Mouse (Mus musculus) liver, adult 2 months (tissue): ENCODE measurements around the gene Rere. TPM values are rescaled to one million over a fixed set of nuclear protein-coding genes. Genes with fewer than 3 reads are reported as not detected.

Experiments
- DNase-seq: peaks from one replicate; pipeline ENCODE4 v3.0.0-alpha.2; 2011; ENCODE audit warnings: low read depth, low spot score; ENCODE audit errors: extremely low read depth
- H3K27ac ChIP-seq: fragments of 200-500 bp; replicated peaks from 2 replicates; pipeline ENCODE4 v1.5.1; 2012; ENCODE audit warnings: low read depth, mild to moderate bottlenecking, control low read depth, inconsistent platforms, low read length; ENCODE audit not compliant: insufficient read depth
- H3K27me3 ChIP-seq: fragments of 200-500 bp; 2 replicates; pipeline ENCODE4 v1.6.1; 2012; ENCODE audit warnings: mild to moderate bottlenecking, moderate library complexity, low read length, inconsistent platforms; ENCODE audit not compliant: control insufficient read depth, insufficient read depth
- H3K36me3 ChIP-seq: fragments of 200-500 bp; 2 replicates; pipeline ENCODE4 v1.6.1; 2012; ENCODE audit warnings: low read length, inconsistent platforms; ENCODE audit not compliant: control insufficient read depth, insufficient read depth
- H3K4me1 ChIP-seq: fragments of 200-500 bp; 2 replicates; pipeline ENCODE4 v1.6.1; 2011; ENCODE audit warnings: low read length; ENCODE audit not compliant: control insufficient read depth, insufficient read depth
- H3K4me3 ChIP-seq: fragments of 200-500 bp; 2 replicates; pipeline ENCODE4 v1.5.1; 2011; ENCODE audit warnings: low read depth, mild to moderate bottlenecking, control low read depth, low read length, moderate library complexity; ENCODE audit not compliant: insufficient read depth
- H3K79me2 ChIP-seq: fragments of 200-500 bp; 2 replicates; pipeline ENCODE4 v1.6.1; 2012; ENCODE audit warnings: inconsistent platforms, mild to moderate bottlenecking, low read length, moderate library complexity; ENCODE audit not compliant: control insufficient read depth, insufficient read depth
- H3K9ac ChIP-seq: fragments of 200-500 bp; 2 replicates; pipeline ENCODE4 v1.6.1; 2012; ENCODE audit warnings: low read depth, mild to moderate bottlenecking, control low read depth, inconsistent platforms, low read length
- CTCF ChIP-seq: fragments of 200-500 bp; IDR thresholded peaks from 2 replicates; pipeline ENCODE4 v1.5.1; 2011; ENCODE audit warnings: low read depth, low read length, control low read depth
- POLR2A ChIP-seq: fragments of 200-500 bp; IDR thresholded peaks from 2 replicates; pipeline ENCODE4 v1.6.1; 2011; ENCODE audit warnings: low read length, control low read depth; ENCODE audit not compliant: insufficient read depth; ENCODE audit errors: extremely low read depth
- WGBS: fragments of 180-500 bp; shearing (Covaris S2); methylation state at CpG from one replicate; pipeline ENCODE4 v1.1.7; 2018; 5-methylcytosine and 5-hydroxymethylcytosine counted together
- polyA plus RNA-seq: library from polyadenylated mRNA; depleted of rRNA; stranded (reverse); fragments of >200 nt; gene quantifications from 2 replicates; pipeline ENCODE4 v1.2.3, GENCODE M21; 2012
- total RNA-seq: library from RNA; depleted of rRNA; stranded (reverse); fragments of >200 nt; gene quantifications from 2 replicates; pipeline ENCODE4 v1.2.3, GENCODE M21; 2014

The Rere gene
- total and polyA plus RNA-seq, 2 experiments, result 8.8 to 10.0 TPM

- Histone ChIP-seq H3K4me3 (peak within 1 kb of the TSS; percentile 66), H3K9ac (peak within 1 kb of the TSS; percentile 90), H3K36me3 (peaks cover 19% of the 10 kb centered on the region), H3K79me2 (peaks cover 13% of the 10 kb centered on the region), H3K27me3 (no peaks in the 10 kb centered on the region), H3K27ac (peak within 1 kb of the TSS; percentile 93), H3K4me1 (peaks cover 24% of the 10 kb centered on the region)
- WGBS, result under 1% methylated on average over 78 of the region's 78 CpGs
- peak; percentile 93 for DNase-seq
- TF ChIP-seq POLR2A (peak; percentile 86), CTCF (no peak)
Observed at GRCm38 (mm10) chr4:150236521-150237481, 44.6 kb upstream of the Rere start, which contains the start of gene Eno1. TSS of gene Eno1 (plus strand) at chr4:150236721.

DNA sequence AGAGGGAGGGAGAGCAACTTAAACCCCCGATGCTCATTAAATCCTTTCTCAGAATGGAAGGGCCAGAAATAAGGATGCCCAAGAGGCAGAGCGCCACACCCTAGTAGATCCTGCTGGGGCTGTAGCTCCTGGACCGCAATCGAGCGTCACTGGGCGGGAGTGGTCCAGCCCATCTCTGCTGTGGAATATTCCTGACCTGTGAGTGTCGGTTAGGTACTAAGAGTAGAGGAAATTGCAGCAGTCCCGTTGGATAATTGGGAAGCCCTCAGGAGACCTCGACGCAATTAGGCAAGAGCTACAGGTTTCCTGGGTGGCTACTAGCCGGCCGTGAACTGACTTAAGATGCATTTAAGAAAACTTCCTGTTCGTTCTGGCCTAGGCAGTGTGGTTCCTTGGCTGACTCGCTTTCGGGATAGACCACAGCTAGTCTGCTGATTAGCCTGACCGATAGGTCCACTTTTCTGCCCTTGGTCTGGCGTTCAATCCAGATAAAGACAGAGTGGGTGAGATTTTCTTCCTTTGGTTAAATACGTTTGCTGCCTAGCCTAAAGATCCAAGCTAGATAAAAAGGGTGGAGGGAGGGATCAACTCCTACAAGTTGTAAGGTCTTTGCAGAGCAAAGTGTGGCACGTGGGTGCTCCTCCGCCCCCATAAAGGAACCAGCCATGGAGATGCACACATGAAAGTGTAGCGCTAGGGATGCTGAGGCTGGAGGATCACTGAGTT, 43.6 kb upstream of the Rere start:
- H3K9ac ChIP-seq, result peak overlapping the region; percentile 83
- H3K4me3 ChIP-seq, result peak overlapping the region; percentile 66
- H3K27ac ChIP-seq, result peak overlapping the region; percentile 73

GRCm38 (mm10) chr4:150238433-150239086, 42.9 kb upstream of the Rere start:
- Histone ChIP-seq H3K4me3 (peak overlapping the region; percentile 66; the same call in 1 of the 2 replicates), H3K27me3 (no peaks in the 10 kb centered on the region), H3K27ac (peak overlapping the region; percentile 4; the same call in 1 of the 2 replicates), H3K79me2 (peaks cover 13% of the 10 kb centered on the region), H3K4me1 (peaks cover 25% of the 10 kb centered on the region), H3K9ac (peak overlapping the region; percentile 4), H3K36me3 (peaks cover 36% of the 10 kb centered on the region)
- no peak for TF ChIP-seq CTCF
- no peak for TF ChIP-seq POLR2A
- 8% methylated on average over 3 of the region's 3 CpGs for WGBS
- DNase-seq, result peak; percentile 62

More for the DNA sequence above, 43.6 kb upstream of the Rere start:
- TF ChIP-seq CTCF (no peak), POLR2A (no peak)
- 2% methylated on average over 21 of the region's 21 CpGs for WGBS
- H3K27me3 ChIP-seq, result no peaks in the 10 kb centered on the region
- no peak for DNase-seq
- H3K4me1 ChIP-seq, result peaks cover 25% of the 10 kb centered on the region
- H3K36me3 ChIP-seq, result peaks cover 29% of the 10 kb centered on the region
- peaks cover 13% of the 10 kb centered on the region for H3K79me2 ChIP-seq

DNA sequence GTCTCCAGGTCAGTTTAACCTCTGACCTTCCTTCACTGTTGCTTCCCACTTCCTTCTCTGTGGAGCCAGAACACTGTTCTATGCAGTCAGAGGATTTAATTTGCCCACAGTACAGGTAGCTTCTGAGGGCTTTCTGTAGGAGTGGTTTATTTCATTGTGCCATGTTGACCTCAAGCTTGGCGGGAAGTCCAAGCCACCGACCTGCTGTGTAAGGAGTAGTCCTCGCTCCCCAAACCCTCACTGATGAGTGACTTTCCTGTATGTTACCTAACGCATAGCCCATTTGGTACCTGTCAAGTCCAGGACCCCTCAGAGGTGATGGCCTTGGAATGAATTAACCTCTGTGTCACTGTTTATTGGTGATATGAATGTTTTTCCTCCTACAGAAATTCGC, 42.4 kb upstream of the Rere start:
- Histone ChIP-seq H3K27me3 (no peaks in the 10 kb centered on the region), H3K36me3 (peaks cover 41% of the 10 kb centered on the region), H3K4me1 (peaks cover 25% of the 10 kb centered on the region), H3K27ac (peak overlapping the region; percentile 4; the same call in 1 of the 2 replicates), H3K4me3 (no peak overlapping the region), H3K79me2 (peaks cover 13% of the 10 kb centered on the region), H3K9ac (peak overlapping the region; percentile 4)
- WGBS, result 45% methylated on average over 5 of the region's 5 CpGs
- DNase-seq, result no peak
- TF ChIP-seq POLR2A, result no peak
- no peak for TF ChIP-seq CTCF

- Histone ChIP-seq H3K9ac (peak overlapping the region; percentile 29; the same call in 1 of the 2 replicates), H3K4me3 (no peak overlapping the region), H3K27me3 (no peaks in the 10 kb centered on the region), H3K27ac (no peak overlapping the region), H3K79me2 (peaks cover 13% of the 10 kb centered on the region), H3K4me1 (peaks cover 25% of the 10 kb centered on the region), H3K36me3 (peaks cover 44% of the 10 kb centered on the region)
- no peak for TF ChIP-seq CTCF
- TF ChIP-seq POLR2A, result no peak
- WGBS, result 33% methylated on average over 6 of the region's 6 CpGs
- no peak for DNase-seq
Observed at GRCm38 (mm10) chr4:150239503-150239902, 41.9 kb upstream of the Rere start.
